Mouse (Mus musculus): Measurements from ENCODE around the gene Klhl3. TPM values are rescaled to one million over a fixed set of nuclear protein-coding genes. Genes with fewer than 3 reads are reported as not detected.

Klhl3 gene
- polyA plus RNA-seq, 1 experiment = 0.86 TPM

GRCm38 (mm10) chr13:58043278-58043677 is 70.1 kb downstream of the Klhl3 start:
- no peak for DNase-seq (ENCODE audit: low read depth in 1 of 2, low spot score in 2 of 2)
- no peaks in the 10 kb centered on the region for H3K36me3 ChIP-seq (ENCODE audit: control insufficient read depth, insufficient read depth, low read length)
- no peak overlapping the region for H3K27ac ChIP-seq (ENCODE audit: insufficient read depth, low read length)
- no peaks in the 10 kb centered on the region for H3K4me1 ChIP-seq (ENCODE audit: control insufficient read depth, insufficient read depth, insufficient read length)
- WGBS = 93% methylated on average over 8 of the region's 8 CpGs
- no peaks in the 10 kb centered on the region for H3K27me3 ChIP-seq (ENCODE audit: control insufficient read depth, insufficient read depth, low read length)
- TF ChIP-seq CTCF (IDR thresholded peaks at IDR 0.05; ENCODE audit: extremely low read depth, insufficient read depth, insufficient read length, insufficient replicate concordance) = no peak
- no peak for TF ChIP-seq POLR2A (IDR thresholded peaks at IDR 0.05; ENCODE audit: low read depth, low read length)
- H3K4me3 ChIP-seq (ENCODE audit: extremely low read depth, insufficient read depth, insufficient read length) = no peak overlapping the region

DNA sequence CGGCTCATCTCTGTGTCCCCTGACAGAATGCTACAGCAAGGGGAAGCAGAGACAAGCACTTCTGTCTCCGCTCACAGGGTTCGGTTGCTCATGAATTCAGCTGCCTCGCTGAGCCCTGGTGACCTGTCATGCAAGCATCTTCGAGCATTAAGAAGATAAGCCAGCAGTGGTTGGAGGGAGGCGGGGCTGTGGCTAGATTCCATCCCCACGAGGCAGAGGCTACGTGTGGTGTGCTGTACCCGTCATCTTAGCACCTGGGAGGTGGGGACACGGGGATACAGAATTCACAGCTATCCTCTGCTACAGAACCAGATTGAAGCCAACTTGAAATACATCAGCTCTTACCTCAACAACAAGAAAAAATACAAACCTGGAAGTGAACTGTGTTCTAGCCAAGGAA is 73.3 kb downstream of the Klhl3 start:
- WGBS = 69% methylated on average over 10 of the region's 10 CpGs
- no peak overlapping the region for H3K4me3 ChIP-seq (ENCODE audit: extremely low read depth, insufficient read depth, insufficient read length)
- H3K27me3 ChIP-seq (ENCODE audit: control insufficient read depth, insufficient read depth, low read length) = no peaks in the 10 kb centered on the region
- H3K36me3 ChIP-seq (ENCODE audit: control insufficient read depth, insufficient read depth, low read length) = no peaks in the 10 kb centered on the region
- H3K27ac ChIP-seq (ENCODE audit: insufficient read depth, low read length) = no peak overlapping the region
- TF ChIP-seq POLR2A (IDR thresholded peaks at IDR 0.05; ENCODE audit: low read depth, low read length) = no peak
- no peak for TF ChIP-seq CTCF (IDR thresholded peaks at IDR 0.05; ENCODE audit: extremely low read depth, insufficient read depth, insufficient read length, insufficient replicate concordance)
- no peak for DNase-seq (ENCODE audit: low read depth in 1 of 2, low spot score in 2 of 2)
- no peaks in the 10 kb centered on the region for H3K4me1 ChIP-seq (ENCODE audit: control insufficient read depth, insufficient read depth, insufficient read length)

DNA sequence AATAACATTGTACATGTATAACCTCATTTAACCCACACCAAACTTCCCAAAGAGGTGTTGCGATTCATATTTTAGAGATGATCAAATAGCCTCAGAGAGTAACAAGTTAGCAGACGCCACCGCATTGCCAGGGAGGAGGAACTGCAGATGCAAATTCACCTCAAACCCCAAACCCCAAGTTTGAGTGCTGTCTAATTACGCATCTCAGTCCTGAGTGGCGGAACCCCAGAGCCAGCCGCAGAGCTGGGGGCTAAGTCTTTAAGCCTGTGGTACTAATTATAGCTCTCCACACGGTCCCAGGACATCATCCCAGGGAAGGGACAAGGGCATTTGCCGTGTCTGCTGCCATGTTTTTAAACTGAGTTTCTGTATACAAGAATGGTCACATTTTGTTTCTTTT is 75.9 kb downstream of the Klhl3 start:
- Histone ChIP-seq H3K27ac (ENCODE audit: insufficient read depth, low read length) (no peak overlapping the region), H3K4me1 (ENCODE audit: control insufficient read depth, insufficient read depth, insufficient read length) (no peaks in the 10 kb centered on the region), H3K4me3 (ENCODE audit: extremely low read depth, insufficient read depth, insufficient read length) (no peak overlapping the region), H3K36me3 (ENCODE audit: control insufficient read depth, insufficient read depth, low read length) (no peaks in the 10 kb centered on the region), H3K27me3 (ENCODE audit: control insufficient read depth, insufficient read depth, low read length) (no peaks in the 10 kb centered on the region)
- 37% methylated on average over 8 of the region's 8 CpGs for WGBS
- DNase-seq (ENCODE audit: low read depth in 1 of 2, low spot score in 2 of 2) = no peak
- TF ChIP-seq POLR2A (IDR thresholded peaks at IDR 0.05; ENCODE audit: low read depth, low read length) (no peak), CTCF (IDR thresholded peaks at IDR 0.05; ENCODE audit: extremely low read depth, insufficient read depth, insufficient read length, insufficient replicate concordance) (no peak)

DNA sequence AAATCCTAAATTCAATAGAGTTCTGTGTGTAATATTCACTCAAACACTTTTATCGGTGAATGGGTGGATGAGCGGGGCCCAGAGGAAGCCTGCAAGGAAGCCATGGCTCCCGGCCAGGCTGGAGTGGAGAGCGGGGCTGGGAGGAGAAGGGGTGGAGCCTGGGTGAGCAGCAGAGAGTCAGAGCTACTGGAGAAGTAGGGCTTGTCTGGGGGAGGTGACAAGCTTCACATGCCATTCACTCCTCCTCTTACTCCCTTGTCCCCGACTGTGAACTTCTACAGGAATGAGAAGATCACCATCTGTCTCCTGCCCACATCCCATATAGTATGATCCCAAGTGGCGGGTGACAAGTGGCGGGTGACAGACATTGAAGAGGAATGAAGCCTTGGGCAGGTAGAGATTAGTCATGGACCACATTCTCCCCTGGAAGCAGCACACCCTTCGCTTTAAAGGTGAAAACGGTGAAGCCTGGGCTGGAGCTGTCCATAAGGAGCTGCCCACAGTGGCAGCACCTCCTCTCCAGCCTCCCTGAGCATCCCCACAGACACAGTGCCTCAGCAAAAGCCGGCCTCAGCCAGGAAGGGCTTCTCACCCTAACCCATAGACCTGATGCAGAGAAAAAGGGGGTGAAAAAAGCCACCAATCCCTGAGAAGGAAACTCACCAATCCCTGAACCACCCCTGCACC is 77.8 kb downstream of the Klhl3 start:
- no peak for TF ChIP-seq CTCF (IDR thresholded peaks at IDR 0.05; ENCODE audit: extremely low read depth, insufficient read depth, insufficient read length, insufficient replicate concordance)
- no peak for TF ChIP-seq POLR2A (IDR thresholded peaks at IDR 0.05; ENCODE audit: low read depth, low read length)
- Histone ChIP-seq H3K36me3 (ENCODE audit: control insufficient read depth, insufficient read depth, low read length) (no peaks in the 10 kb centered on the region), H3K4me1 (ENCODE audit: control insufficient read depth, insufficient read depth, insufficient read length) (no peaks in the 10 kb centered on the region), H3K27ac (ENCODE audit: insufficient read depth, low read length) (no peak overlapping the region), H3K4me3 (ENCODE audit: extremely low read depth, insufficient read depth, insufficient read length) (no peak overlapping the region), H3K27me3 (ENCODE audit: control insufficient read depth, insufficient read depth, low read length) (no peaks in the 10 kb centered on the region)
- 65% methylated on average over 10 of the region's 10 CpGs for WGBS
- no peak for DNase-seq (ENCODE audit: low read depth in 1 of 2, low spot score in 2 of 2)

DNA sequence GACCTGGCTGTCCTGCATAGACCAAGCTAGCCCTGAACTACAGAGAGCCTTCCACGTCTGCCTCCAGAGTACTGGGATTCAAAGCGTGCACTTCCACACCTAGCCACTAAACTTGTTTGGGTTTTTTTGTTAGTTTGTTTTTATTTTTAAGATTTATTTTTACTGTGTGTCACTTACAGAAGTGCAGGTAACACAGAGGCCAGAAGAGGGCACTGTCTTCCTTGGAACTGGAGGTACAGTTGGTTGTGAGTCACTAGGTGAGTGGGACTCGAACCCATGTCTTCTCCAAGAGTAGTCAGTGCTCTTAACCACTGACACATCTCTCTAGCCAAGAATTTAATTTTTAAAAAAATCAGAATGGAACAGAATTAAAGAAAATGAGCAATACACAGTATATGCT is 78.4 kb downstream of the Klhl3 start:
- H3K36me3 ChIP-seq (ENCODE audit: control insufficient read depth, insufficient read depth, low read length) = no peaks in the 10 kb centered on the region
- no peaks in the 10 kb centered on the region for H3K27me3 ChIP-seq (ENCODE audit: control insufficient read depth, insufficient read depth, low read length)
- 89% methylated on average over 3 of the region's 3 CpGs for WGBS
- DNase-seq (ENCODE audit: low read depth in 1 of 2, low spot score in 2 of 2) = no peak
- no peak overlapping the region for H3K27ac ChIP-seq (ENCODE audit: insufficient read depth, low read length)
- no peak overlapping the region for H3K4me3 ChIP-seq (ENCODE audit: extremely low read depth, insufficient read depth, insufficient read length)
- TF ChIP-seq POLR2A (IDR thresholded peaks at IDR 0.05; ENCODE audit: low read depth, low read length) = no peak
- no peak for TF ChIP-seq CTCF (IDR thresholded peaks at IDR 0.05; ENCODE audit: extremely low read depth, insufficient read depth, insufficient read length, insufficient replicate concordance)
- no peaks in the 10 kb centered on the region for H3K4me1 ChIP-seq (ENCODE audit: control insufficient read depth, insufficient read depth, insufficient read length)

DNA sequence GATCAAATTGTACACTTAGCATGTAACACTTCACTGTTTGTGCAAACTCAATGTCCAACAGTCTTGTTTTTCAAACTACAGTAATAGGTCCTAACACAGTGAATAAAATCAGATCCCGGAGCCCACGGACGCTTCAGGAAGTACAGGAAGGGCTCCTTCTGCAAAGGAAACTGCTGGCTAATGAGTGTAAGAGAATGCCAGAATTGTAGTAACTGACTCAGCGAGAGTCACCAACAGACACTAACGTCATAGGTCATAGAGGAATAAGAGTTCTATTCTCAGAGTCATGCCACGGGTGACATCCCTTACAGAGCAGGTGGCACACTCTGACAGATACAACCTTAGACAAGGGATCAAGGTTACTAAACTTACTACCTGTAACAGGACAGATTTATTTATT is 78.9 kb downstream of the Klhl3 start:
- WGBS = 60% methylated on average over 6 of the region's 6 CpGs
- Histone ChIP-seq H3K27me3 (ENCODE audit: control insufficient read depth, insufficient read depth, low read length) (no peaks in the 10 kb centered on the region), H3K4me1 (ENCODE audit: control insufficient read depth, insufficient read depth, insufficient read length) (no peaks in the 10 kb centered on the region), H3K4me3 (ENCODE audit: extremely low read depth, insufficient read depth, insufficient read length) (no peak overlapping the region), H3K36me3 (ENCODE audit: control insufficient read depth, insufficient read depth, low read length) (no peaks in the 10 kb centered on the region), H3K27ac (ENCODE audit: insufficient read depth, low read length) (no peak overlapping the region)
- no peak for TF ChIP-seq POLR2A (IDR thresholded peaks at IDR 0.05; ENCODE audit: low read depth, low read length)
- no peak for TF ChIP-seq CTCF (IDR thresholded peaks at IDR 0.05; ENCODE audit: extremely low read depth, insufficient read depth, insufficient read length, insufficient replicate concordance)
- DNase-seq (ENCODE audit: low read depth in 1 of 2, low spot score in 2 of 2) = no peak

DNA sequence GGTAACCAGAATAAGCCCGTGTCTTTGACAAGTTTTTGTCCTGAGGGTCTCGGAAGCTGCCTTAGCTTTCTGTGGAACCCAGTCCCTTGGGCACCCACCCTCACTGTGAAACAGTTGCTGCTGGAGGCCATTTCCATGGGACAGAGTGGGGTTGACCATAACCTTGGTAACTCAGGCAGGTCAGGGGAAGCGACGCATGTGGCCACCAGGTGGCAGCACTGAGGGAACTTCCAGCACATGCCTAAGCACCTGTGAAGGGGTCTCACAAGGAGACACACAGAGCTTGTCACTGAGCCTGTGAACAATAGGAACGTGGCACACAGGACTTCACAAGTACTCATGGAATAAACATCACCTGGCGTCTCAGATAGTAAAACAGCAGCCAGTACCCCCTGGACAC is 81.6 kb downstream of the Klhl3 start:
- Histone ChIP-seq H3K4me3 (ENCODE audit: extremely low read depth, insufficient read depth, insufficient read length) (no peak overlapping the region), H3K27me3 (ENCODE audit: control insufficient read depth, insufficient read depth, low read length) (no peaks in the 10 kb centered on the region), H3K36me3 (ENCODE audit: control insufficient read depth, insufficient read depth, low read length) (no peaks in the 10 kb centered on the region), H3K27ac (ENCODE audit: insufficient read depth, low read length) (no peak overlapping the region), H3K4me1 (ENCODE audit: control insufficient read depth, insufficient read depth, insufficient read length) (no peaks in the 10 kb centered on the region)
- WGBS = 60% methylated on average over 6 of the region's 6 CpGs
- DNase-seq (ENCODE audit: low read depth in 1 of 2, low spot score in 2 of 2) = peak; percentile 4 to 47
- TF ChIP-seq POLR2A (IDR thresholded peaks at IDR 0.05; ENCODE audit: low read depth, low read length) (no peak), CTCF (IDR thresholded peaks at IDR 0.05; ENCODE audit: extremely low read depth, insufficient read depth, insufficient read length, insufficient replicate concordance) (peak; percentile 78)
